Mouse (Mus musculus) megakaryocyte, embryonic 14.5 days (primary cell): Measurements from ENCODE around the gene Abracl.

Experiments used
- FLI1 ChIP-seq: IDR thresholded peaks from 2 replicates; pipeline ENCODE4 v1.6.1; 2012; ENCODE audit warnings: low read length, inconsistent platforms, mixed read lengths
- GATA1 ChIP-seq: IDR thresholded peaks from 3 replicates; pipeline ENCODE4 v1.6.1; 2012; ENCODE audit warnings: mixed read lengths, low read length, inconsistent platforms, borderline replicate concordance

DNA sequence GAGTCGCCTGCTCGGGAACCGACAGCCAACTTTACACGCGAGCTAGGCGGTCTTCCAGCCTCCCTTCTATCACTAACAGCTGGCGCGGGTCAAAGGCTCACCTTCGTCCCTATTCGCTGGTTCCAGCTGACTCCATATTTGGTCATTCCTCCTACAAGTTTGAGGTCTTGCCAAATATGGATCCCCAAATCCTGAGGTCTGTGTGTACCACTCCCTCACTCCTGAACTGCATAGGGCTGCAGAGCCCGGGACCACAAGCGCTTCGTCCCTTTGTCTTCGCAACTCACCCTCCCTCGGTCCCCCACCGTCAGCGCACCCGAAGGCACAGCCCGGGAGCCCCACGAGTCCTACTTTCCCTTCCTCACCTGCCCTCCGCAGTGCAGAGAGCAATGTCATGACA, 776 bp downstream of the Abracl start:
- TF ChIP-seq GATA1 (no peak), FLI1 (no peak)
